Mouse (Mus musculus): ENCODE results near the gene Dock6. TPM values are rescaled to one million over a fixed set of nuclear protein-coding genes. Genes with fewer than 3 reads are reported as not detected.

Dock6 gene
- polyA plus RNA-seq, 1 experiment: 278 TPM

DNA sequence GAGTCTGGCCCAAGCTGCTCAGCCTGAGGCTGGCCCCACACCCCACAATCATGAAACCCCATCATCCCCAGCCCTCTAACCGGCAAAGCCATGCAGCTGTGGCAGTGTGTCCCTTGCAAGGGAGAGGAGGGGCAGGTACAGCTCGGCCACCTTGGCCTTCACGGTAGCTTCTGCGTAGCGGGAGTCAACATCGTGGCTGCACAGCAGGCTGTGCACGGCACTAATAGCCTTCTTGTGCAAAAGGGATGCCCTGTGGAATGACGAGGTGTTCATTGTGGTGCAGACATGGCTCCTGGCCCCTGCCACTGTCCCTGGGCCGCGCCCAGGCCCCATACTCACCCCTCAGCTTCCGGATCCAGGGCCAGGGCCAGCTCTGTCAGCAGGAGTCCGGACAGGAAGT is 32.3 kb downstream of the Dock6 start:
- TF ChIP-seq POLR2A (IDR thresholded peaks at IDR 0.05; ENCODE audit: borderline replicate concordance, extremely low read depth, low read depth, low read length): no peak
- TF ChIP-seq CTCF (IDR thresholded peaks at IDR 0.05; ENCODE audit: insufficient read depth, low read length): no peak
- H3K4me3 ChIP-seq (replicated peaks; ENCODE audit: extremely low read depth, low read depth, low read length): no peak overlapping the region
- no peaks in the 10 kb centered on the region for H3K4me1 ChIP-seq (ENCODE audit: control insufficient read depth, insufficient read depth, low read length)
- no peak for DNase-seq
- 86% methylated on average over 12 of the region's 12 CpGs for WGBS

DNA sequence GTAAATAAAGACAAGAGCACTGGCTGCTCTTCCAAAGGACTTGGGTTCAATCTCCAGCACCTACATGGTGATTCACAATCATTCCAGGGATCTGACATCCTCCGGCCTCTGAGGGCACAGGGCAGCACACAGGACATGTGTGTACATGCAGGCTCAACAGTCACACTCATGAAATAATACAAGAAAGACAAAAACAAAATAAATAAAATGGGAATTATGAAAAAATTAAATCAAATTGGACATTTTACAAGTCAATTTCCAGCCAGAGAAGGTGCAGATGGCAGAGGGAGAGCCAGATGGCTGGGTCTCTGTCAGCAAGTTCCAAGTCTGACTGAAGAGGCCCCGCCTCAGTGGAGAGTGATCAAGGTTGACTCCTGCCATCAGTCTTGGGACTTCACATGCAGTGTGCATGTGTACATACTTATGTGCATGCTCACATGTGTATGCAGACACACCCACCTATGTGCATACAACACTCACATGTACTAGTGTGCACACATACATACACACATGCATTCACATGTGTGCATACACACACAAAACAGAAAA is 33.2 kb downstream of the Dock6 start:
- 79% methylated on average over 2 of the region's 2 CpGs for WGBS

DNA sequence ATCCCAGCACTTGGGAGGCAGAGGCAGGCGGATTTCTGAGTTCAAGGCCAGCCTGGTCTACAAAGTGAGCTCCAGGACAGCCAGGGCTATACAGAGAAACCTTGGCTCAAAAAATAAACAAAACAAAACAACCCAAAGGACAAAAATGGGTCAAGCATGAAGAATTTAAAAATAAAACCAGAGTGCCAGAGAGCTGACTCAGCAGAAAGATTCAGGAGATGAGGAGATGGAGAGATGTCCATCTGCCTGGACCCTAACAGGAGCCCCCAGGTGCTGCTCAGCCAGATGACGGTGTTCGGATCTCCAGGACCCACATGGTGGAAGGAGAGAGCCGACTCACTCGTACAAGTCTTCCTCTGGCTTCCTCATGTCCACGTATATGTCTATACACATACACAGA is 33.9 kb downstream of the Dock6 start:
- TF ChIP-seq POLR2A (IDR thresholded peaks at IDR 0.05; ENCODE audit: borderline replicate concordance, extremely low read depth, low read depth, low read length): no peak
- TF ChIP-seq CTCF (IDR thresholded peaks at IDR 0.05; ENCODE audit: insufficient read depth, low read length): no peak
- no peak for DNase-seq
- Histone ChIP-seq H3K4me1 (ENCODE audit: control insufficient read depth, insufficient read depth, low read length) (no peaks in the 10 kb centered on the region), H3K4me3 (replicated peaks; ENCODE audit: extremely low read depth, low read depth, low read length) (no peak overlapping the region)
- WGBS: 92% methylated on average over 6 of the region's 6 CpGs

More for the DNA sequence above, 33.2 kb downstream of the Dock6 start:
- Histone ChIP-seq H3K4me1 (ENCODE audit: control insufficient read depth, insufficient read depth, low read length) (no peaks in the 10 kb centered on the region), H3K4me3 (replicated peaks; ENCODE audit: extremely low read depth, low read depth, low read length) (no peak overlapping the region)
- no peak for TF ChIP-seq CTCF (IDR thresholded peaks at IDR 0.05; ENCODE audit: insufficient read depth, low read length)
- DNase-seq: no peak

DNA sequence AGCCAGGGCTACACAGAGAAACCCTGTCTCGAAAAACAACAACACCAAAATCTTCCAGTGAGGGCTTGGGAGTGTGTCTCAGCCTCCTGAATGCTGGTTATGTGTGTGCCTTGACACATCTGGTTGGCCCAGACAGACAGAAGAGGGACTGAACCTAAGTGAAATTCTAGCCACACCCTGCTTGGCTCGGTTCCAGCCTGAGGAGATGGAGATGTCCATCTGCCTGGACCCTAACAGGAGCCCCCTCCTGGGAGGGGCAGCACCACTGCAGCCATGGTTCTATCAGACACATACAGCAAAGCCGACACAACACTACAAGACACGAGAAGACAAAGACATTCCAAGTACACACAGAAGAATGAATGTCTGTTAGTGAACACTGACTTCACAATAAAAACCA is 34.3 kb downstream of the Dock6 start:
- WGBS: 80% methylated on average over 4 of the region's 4 CpGs
- no peaks in the 10 kb centered on the region for H3K4me1 ChIP-seq (ENCODE audit: control insufficient read depth, insufficient read depth, low read length)
- DNase-seq: no peak
- no peak for TF ChIP-seq POLR2A (IDR thresholded peaks at IDR 0.05; ENCODE audit: borderline replicate concordance, extremely low read depth, low read depth, low read length)
- no peak for TF ChIP-seq CTCF (IDR thresholded peaks at IDR 0.05; ENCODE audit: insufficient read depth, low read length)
- H3K4me3 ChIP-seq (replicated peaks; ENCODE audit: extremely low read depth, low read depth, low read length): no peak overlapping the region

DNA sequence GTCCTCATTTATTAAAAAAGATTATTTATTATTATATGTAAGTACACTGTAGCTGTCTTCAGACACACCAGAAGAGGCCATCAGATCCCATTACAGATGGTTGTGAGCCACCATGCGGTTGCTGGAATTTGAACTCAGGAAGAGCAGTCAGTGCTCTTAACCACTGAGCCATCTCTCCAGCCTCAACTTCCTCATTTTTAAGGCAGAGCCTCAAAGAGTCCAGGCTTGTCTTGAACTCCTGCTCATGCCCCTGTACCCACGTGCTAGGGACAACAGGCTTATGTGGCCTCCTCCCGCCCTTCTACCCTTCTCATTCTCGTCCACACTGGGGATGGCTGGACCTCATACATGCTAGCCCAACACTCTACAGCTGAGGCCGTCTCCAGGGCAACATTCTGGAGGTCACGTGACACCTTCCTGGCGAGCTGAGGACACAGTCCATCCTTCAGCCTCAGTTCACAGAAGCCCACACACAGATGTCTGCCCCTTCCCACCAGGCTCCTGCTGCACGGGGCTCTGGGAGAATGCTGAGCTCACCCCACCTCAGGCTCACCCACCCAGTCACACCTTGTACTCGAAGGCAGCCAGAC is 35.6 kb downstream of the Dock6 start:
- 70% methylated on average over 9 of the region's 9 CpGs for WGBS

DNA sequence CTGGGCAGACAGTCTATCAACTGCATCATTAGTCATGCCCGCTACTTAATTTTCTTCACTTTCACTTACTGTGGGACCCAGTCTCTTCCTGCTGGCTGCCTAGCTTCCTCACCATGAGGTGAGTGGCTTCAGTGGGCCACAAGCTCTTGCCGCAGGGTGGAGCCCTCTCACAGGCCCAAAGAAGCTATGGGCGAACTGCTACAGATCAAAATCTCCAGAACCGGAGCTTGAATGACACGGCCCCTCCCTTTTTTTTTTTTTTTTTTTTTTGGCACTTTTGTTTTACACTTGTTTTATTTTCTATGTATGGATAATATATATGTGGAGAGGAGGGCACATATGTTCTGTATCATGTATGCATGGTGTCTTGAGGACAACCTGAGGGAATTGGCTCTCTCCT is 41.3 kb downstream of the Dock6 start:
- no peak for DNase-seq
- WGBS: 71% methylated on average over 5 of the region's 5 CpGs
- no peak for TF ChIP-seq CTCF (IDR thresholded peaks at IDR 0.05; ENCODE audit: insufficient read depth, low read length)
- no peak for TF ChIP-seq POLR2A (IDR thresholded peaks at IDR 0.05; ENCODE audit: borderline replicate concordance, extremely low read depth, low read depth, low read length)

More for the DNA sequence above, 35.6 kb downstream of the Dock6 start:
- H3K4me1 ChIP-seq (ENCODE audit: control insufficient read depth, insufficient read depth, low read length): no peaks in the 10 kb centered on the region
- DNase-seq: no peak
- H3K4me3 ChIP-seq (replicated peaks; ENCODE audit: extremely low read depth, low read depth, low read length): no peak overlapping the region
- no peak for TF ChIP-seq CTCF (IDR thresholded peaks at IDR 0.05; ENCODE audit: insufficient read depth, low read length)
- TF ChIP-seq POLR2A (IDR thresholded peaks at IDR 0.05; ENCODE audit: borderline replicate concordance, extremely low read depth, low read depth, low read length): no peak

DNA sequence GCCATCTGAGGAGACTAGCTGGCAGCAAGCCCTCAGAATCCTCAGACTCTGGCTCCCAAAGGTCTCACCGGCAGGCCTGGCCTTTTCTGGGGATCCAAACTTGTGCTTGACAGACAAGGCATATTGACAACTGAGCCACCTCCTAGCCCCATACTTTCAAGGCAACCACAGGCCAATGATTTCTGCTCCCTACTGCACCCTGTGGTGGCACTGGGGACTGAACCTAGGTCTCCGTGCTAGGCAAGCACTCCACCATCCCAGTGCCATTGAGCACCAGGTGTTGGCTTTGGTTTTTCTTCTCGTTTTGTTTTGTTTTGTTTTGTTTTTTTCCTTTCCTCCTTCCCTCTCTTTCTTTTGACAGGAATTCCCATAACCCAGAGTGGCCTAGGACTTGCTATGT is 43.9 kb downstream of the Dock6 start:
- Histone ChIP-seq H3K4me1 (ENCODE audit: control insufficient read depth, insufficient read depth, low read length) (peaks cover 3% of the 10 kb centered on the region; the same call in 1 of the 2 replicates), H3K4me3 (replicated peaks; ENCODE audit: extremely low read depth, low read depth, low read length) (no peak overlapping the region)
- TF ChIP-seq CTCF (IDR thresholded peaks at IDR 0.05; ENCODE audit: insufficient read depth, low read length) (peak; percentile 51), POLR2A (IDR thresholded peaks at IDR 0.05; ENCODE audit: borderline replicate concordance, extremely low read depth, low read depth, low read length) (no peak)
- WGBS: 71% methylated on average over 3 of the region's 3 CpGs
- no peak for DNase-seq

More for the DNA sequence above, 41.3 kb downstream of the Dock6 start:
- Histone ChIP-seq H3K4me3 (replicated peaks; ENCODE audit: extremely low read depth, low read depth, low read length) (no peak overlapping the region), H3K4me1 (ENCODE audit: control insufficient read depth, insufficient read depth, low read length) (no peaks in the 10 kb centered on the region; the same call in 1 of the 2 replicates)

DNA sequence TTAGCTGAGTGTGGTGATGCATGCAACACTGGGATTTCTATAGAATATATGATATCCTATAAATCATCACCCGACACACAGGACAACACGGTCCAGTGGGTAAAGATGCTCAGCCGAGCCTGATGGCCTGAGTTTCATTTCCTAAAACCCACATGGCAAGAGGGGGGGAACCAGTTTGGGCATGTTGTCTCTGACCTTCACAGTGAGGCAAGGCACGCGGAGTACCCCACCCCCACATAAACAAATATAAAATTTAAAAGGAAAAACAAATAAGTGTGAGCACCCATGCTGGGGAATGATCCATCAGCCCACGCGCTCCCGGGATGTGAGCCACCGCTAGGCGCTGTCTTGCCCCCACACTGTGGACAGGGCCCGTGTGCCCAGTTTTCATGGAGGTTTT is 45.5 kb downstream of the Dock6 start:
- no peak for TF ChIP-seq POLR2A (IDR thresholded peaks at IDR 0.05; ENCODE audit: borderline replicate concordance, extremely low read depth, low read depth, low read length)
- TF ChIP-seq CTCF (IDR thresholded peaks at IDR 0.05; ENCODE audit: insufficient read depth, low read length): no peak
- peaks cover 3% of the 10 kb centered on the region; the same call in 1 of the 2 replicates for H3K4me1 ChIP-seq (ENCODE audit: control insufficient read depth, insufficient read depth, low read length)
- DNase-seq: no peak
- no peak overlapping the region for H3K4me3 ChIP-seq (replicated peaks; ENCODE audit: extremely low read depth, low read depth, low read length)
- WGBS: 72% methylated on average over 11 of the region's 11 CpGs

DNA sequence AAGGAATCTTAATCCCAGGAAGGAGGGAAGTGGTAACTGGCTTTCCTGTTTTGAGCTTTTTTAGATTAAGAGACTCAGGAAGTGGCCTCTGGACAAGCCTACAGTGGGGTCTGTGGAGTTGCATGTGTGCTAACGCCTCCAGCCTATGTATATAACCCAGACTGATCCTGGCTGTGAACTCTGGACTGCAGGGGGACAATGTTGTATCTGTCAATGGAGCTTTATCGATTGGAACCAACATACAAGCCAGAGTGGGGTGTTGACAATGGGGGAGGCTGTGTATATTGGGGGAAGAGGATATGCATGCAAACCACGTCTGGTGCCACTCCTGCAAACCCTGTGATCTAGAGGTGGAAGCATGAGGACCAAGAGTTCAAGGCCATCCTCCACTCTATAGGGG is 46.1 kb downstream of the Dock6 start:
- peaks cover 3% of the 10 kb centered on the region; the same call in 1 of the 2 replicates for H3K4me1 ChIP-seq (ENCODE audit: control insufficient read depth, insufficient read depth, low read length)
- TF ChIP-seq POLR2A (IDR thresholded peaks at IDR 0.05; ENCODE audit: borderline replicate concordance, extremely low read depth, low read depth, low read length) (no peak), CTCF (IDR thresholded peaks at IDR 0.05; ENCODE audit: insufficient read depth, low read length) (no peak)
- no peak for DNase-seq
- 38% methylated on average over 3 of the region's 3 CpGs for WGBS
- H3K4me3 ChIP-seq (replicated peaks; ENCODE audit: extremely low read depth, low read depth, low read length): no peak overlapping the region

DNA sequence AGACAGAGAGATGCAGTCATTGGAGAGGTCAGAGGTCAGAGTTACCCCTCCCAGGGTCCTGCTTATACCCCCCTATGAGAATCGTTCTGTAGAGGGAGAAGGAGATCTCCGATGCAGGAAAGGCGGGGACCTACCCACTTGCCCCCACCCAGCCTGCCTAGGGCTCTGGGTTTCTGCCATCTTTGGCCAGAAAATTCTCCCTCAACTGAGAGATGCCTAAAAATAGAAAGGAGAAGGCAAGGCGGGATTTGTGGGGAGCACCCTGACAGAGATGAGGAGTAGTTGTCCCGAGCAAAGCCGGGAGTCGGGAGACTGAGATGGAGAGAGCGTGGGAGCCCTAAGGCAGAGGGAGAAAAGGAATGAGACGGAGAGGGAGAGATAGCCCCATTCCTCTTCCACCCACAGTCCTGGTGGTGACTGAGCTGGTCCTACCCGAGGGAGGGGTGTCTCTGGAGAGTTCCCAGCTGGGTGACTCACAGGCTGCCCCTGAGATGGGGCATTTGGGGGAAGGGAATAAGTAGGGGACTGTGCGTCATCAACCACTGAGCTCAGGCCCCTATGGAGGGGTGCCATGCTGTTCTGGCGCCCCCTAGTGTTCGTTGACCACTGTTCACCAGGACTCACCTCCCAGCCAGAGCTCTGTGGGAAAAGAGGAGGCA is 48.3 kb downstream of the Dock6 start:
- peak; percentile 82 for DNase-seq
- TF ChIP-seq CTCF (IDR thresholded peaks at IDR 0.05; ENCODE audit: insufficient read depth, low read length) (peak; percentile 87), POLR2A (IDR thresholded peaks at IDR 0.05; ENCODE audit: borderline replicate concordance, extremely low read depth, low read depth, low read length) (peak; percentile 32; the same call in 1 of the 2 replicates)
- 20% methylated on average over 13 of the region's 13 CpGs for WGBS
- H3K4me1 ChIP-seq (ENCODE audit: control insufficient read depth, insufficient read depth, low read length): peaks cover 3% of the 10 kb centered on the region; the same call in 1 of the 2 replicates
- H3K4me3 ChIP-seq (replicated peaks; ENCODE audit: extremely low read depth, low read depth, low read length): no peak overlapping the region
